Mouse (Mus musculus): ENCODE measurements around the gene Rbp1.

The Rbp1 gene

GRCm38 (mm10) chr9:98424725-98425210 is 2.0 kb downstream of the Rbp1 start:
- DNase-seq (ENCODE audit: low spot score), result peak; percentile 82

DNA sequence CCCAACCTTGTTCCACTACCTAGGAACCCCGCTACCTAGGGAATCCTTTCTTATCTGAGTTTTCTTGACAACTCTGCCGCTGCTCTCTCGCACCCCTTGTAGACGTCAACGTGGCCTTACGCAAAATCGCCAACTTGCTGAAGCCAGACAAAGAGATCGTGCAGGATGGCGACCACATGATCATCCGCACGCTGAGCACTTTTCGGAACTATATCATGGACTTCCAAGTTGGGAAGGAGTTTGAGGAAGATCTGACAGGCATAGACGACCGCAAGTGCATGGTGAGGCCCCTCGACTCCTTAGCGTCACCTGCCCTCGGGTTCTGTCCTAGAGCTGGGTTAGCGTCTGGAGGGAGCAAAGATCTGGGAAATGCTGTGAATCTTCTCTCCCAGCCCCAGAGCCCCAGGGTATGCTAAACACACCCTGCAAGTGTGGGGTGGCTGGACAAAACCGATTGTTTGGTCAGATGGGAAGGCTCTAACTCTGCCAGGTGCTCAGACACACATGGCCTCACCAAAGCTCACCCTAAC is 2.7 kb downstream of the Rbp1 start:
- peak; percentile 42 for DNase-seq (ENCODE audit: low spot score)

DNA sequence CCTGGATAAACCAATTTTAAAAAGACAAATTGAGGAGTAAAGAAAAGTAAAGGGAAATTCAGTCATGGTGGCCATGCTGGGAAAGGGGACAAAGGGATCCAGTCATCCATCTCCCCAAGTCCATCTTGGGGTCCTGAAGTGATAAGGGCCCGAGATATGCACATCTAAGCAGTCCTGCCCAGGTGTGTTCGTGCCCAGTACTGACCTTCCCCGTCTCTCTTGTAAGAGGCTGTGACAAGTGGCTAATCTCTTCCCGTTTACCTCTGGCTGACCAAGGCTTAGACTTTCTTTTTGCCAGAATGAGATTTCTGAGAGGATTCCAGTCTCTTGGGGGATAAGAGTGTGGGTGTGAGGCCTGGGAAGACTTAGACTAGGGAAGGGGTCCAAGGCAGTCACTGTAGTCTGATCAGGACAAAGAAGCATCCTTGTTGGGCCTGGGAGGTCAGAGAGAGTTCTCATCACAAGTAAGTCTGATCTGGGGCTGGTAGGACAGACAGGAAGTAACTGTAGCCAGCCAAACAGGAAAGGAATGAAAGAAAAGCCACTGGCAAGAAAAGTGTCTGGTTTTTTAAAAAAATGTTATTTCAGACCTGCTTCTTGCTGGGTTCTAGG is 5.3 kb downstream of the Rbp1 start:
- DNase-seq (ENCODE audit: low spot score), result no peak

GRCm38 (mm10) chr9:98428783-98429182 is 6.0 kb downstream of the Rbp1 start:
- no peak for DNase-seq (ENCODE audit: low spot score)

DNA sequence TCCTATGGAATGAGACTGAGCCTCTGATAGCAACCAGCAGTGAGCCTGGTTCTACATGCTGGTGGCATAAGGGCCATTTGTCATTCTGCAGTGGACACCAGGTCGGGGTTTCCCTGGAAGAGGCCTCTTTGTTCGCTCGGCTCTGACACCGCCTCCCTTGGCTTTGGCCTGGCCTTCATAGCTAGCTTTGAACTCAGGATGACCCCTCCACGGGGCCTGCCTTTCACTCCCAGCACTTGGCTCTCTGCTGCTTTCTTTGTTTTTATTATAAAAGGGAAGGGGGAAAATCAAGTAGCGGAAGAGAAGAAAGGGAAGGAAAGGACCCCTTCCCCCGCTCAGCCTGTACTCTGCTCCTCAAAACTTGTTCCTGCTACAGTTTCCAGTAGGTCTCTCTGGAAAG is 7.0 kb downstream of the Rbp1 start:
- peak; percentile 84 for DNase-seq (ENCODE audit: low spot score)

- no peak for DNase-seq (ENCODE audit: low spot score)
Measured at GRCm38 (mm10) chr9:98430528-98430927, 7.8 kb downstream of the Rbp1 start.

DNA sequence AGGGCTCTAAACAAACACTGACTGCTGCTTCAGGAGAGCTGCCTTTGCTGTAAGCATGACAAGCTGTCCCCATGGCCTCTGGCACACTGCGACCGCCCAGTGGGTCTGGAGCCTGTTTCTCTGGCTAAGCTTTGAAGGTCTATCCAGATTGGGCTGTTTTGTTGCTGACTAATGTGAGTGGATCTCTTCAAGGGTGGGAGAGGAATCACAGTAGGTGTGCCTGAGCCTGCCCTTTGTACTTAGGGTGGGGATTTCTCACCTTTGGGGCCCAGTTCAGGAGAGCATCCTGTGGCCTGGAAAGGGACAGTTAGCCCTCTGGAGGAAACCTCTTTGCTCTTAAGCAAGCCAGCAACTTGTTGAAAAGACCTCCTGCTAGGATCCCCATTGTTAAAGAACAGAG is 10.3 kb downstream of the Rbp1 start:
- no peak for DNase-seq (ENCODE audit: low spot score)

DNA sequence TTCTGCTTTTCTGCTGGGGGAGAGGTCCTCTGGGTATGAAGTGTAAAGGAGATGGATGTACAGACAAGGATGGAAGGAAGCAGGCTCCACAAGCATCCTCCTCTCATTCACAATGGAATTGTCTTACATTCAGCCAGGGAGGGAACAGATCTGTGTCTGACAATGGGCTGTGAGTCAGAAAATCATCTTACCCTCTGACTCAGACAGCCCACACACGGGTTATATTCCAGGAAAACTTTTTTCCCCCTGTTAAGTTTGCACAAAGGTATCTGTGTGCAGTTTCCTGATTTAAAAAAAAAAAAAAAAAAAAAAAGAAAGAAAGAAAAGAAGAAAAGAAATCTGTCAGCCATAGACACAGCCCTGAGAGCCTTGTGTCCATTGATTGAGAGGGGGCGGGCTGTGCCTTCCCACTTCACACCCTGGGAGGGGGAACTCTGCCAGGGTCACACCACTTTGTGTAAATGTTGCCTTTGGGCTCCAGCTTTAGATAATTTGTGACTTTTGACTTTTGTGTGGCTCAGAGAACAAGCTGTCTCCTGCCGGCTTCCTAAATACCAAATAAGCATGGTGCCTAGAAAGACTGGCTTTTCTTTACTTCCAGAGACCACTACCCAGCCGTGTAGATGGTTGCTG is 11.3 kb downstream of the Rbp1 start:
- no peak for DNase-seq (ENCODE audit: low spot score)

- DNase-seq (ENCODE audit: low spot score), result no peak
Measured at GRCm38 (mm10) chr9:98437819-98438218, 15.1 kb downstream of the Rbp1 start.

- DNase-seq (ENCODE audit: low spot score), result no peak
Measured at GRCm38 (mm10) chr9:98439091-98439490, 16.3 kb downstream of the Rbp1 start.

DNA sequence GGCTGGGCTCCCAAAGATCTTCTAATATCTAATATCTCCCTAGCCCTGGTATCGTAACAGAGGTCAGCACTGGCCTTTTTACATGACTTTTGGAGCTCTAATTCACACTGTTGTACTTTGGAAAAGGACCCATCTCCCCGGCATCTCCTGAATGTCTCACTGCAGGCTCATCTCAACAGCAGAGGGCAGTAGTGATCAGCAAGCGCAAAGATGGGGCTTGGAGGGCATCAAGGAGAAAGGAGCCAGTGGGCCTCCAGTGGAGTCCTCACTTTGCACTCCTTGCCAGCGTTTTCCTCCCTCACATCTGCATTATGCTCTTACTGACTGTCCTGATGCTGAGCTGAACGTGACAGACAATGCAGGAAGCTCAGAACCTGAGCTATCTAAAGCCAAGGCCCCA is 19.9 kb downstream of the Rbp1 start:
- DNase-seq (ENCODE audit: low spot score), result peak; percentile 66

- no peak for DNase-seq (ENCODE audit: low spot score)
Measured at GRCm38 (mm10) chr9:98445359-98446149, 22.8 kb downstream of the Rbp1 start.

GRCm38 (mm10) chr9:98450976-98451375 is 28.2 kb downstream of the Rbp1 start:
- no peak for DNase-seq (ENCODE audit: low spot score)

GRCm38 (mm10) chr9:98466709-98467108 is 43.9 kb downstream of the Rbp1 start:
- DNase-seq (ENCODE audit: low spot score), result no peak

DNA sequence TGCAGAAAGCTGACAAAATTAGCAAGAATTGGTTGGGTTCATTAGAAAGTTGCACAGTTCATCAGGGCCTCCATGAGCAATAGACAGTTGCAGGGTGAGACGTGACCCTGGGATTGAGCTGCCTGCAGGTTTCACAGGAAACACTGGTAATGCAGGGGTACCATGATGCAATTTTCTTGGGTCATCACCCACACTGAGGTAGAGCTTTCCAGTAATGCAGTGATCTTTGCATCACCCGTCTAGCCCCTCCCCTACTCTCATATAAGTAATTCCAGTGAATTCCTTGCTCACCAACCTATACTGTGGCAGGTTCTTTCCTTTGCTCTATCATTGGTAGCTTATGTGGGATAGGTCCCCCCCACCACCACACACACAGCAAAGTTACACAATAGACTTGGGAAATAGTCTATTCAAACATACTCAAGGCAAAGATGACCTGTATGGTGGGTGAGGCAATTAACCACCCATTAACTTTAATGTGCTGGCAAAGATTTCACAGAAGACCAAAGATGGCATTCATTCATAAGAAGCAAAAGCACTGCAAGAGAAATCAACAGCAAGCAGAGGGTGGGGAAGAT is 57.5 kb downstream of the Rbp1 start:
- DNase-seq (ENCODE audit: low spot score), result no peak

DNA sequence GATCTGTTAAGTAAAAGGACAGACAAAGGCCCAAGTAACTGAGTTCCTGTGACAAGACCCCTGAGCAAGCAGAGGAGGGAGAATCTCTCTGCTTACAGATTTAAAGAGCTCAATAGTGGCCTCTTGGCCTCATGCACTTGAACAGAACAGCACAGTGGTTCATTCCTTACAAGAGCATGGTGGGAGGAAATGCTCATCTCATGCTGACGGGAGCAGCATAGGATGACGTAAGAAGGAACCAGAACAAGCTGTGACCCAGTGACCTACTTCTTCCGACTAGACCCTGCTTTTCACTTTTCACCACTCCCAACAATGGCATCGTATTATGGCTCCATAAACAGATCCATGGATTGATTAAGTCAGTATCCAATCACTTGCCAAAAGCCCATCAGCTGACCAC is 59.5 kb downstream of the Rbp1 start:
- DNase-seq (ENCODE audit: low spot score), result no peak

GRCm38 (mm10) chr9:98485020-98485419 is 62.3 kb downstream of the Rbp1 start:
- no peak for DNase-seq (ENCODE audit: low spot score)

DNA sequence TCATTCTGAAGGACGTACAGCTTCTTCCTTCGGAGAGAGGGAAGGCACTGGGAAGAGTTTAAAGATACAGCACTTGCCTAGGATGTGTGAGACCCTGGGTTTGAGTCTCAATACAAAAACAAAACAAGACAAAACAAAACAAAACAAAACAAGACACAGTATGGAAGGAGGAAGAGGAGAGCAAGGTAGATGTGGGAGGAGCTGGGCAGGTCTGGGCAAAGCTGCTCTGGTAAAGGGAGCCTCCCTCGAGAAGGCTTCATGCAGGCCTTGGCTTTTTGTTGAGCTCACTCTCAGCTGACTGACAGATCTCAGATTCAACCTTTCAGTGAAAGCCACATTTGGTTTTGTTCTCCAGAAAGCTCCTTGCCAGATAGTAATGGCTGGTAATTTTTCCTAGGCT is 63.1 kb downstream of the Rbp1 start, which contains the start of gene Rbp2:
TSS of gene Rbp2 (plus strand) at position 301 of the 400 bp plus-strand sequence.
- no peak for DNase-seq (ENCODE audit: low spot score)

DNA sequence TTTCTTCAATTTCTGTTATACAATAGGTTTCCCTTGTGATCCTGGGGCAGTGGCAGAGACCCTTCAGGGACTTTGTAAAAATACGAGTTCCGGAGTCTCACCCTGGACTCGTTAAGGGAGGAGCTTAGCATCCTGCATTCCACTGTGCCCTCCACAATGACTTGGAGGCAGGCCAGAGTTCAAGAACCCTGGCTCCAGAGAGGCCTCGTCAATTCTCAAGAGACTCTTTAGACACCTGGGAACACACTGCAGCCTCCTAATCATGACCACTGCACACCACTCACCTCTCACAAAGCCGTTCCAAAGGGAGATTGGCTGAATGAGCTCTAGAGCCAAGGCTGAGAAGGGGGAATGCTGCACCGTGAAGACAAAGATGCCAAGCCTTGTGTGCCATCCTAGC is 64.5 kb downstream of the Rbp1 start:
- no peak for DNase-seq (ENCODE audit: low spot score)

DNA sequence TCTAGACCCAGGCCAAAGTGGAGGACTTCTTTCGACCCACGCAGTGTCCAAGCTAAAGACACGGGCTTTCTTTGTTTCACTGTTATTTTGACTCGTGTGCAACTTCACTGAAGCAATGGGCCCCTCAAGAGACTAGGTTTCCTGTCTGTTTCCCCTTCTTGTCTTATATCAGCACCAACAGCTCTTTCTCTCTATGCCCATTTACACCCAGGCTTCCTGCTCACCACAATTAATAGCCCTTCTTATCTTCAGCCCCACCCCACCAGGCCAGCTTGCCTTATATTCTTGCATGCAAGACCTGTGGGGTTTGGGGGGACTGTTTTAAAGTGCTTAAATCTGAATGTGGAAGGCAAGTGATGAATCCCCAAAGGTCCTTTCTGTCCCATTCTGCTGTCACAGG is 66.8 kb downstream of the Rbp1 start:
- DNase-seq (ENCODE audit: low spot score), result peak; percentile 21

DNA sequence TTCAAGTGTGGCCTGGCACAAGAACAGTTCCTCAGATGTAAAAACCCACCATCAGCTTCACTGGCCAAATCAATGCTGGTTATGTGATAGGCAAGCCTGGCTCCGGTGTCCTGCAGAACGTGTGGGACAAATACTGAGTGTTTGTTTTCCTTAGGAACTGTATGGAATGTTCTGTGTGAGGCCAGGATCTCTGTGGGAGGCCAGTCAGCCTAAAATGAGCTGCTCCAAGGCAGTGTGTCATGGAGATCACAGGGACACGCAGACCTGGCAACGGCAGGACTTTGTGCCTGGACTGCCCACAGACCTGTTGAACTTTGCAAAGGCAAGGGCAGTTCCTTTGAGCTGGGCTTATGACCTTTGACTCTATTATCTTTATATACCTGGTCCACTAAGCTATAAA is 67.4 kb downstream of the Rbp1 start:
- peak; percentile 21 for DNase-seq (ENCODE audit: low spot score)

DNA sequence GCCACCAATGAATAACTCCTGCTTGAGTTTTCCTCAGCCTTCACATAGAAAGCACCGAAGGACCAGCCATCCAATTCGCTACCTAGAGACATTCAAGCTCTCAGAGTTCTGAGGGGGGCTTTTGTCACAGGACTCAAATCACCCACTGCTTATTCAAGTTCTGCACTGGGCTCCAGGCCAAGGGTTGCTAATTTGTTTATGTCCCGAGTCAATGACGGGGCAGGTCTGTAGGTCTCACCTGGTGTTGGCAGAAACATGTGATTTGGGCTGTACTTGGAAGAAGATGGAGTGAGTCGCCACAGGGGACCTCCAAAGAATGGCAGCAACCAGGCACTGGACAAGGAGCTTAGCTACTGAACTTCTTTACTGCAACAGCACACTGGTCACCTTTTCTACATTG is 68.3 kb downstream of the Rbp1 start:
- DNase-seq (ENCODE audit: low spot score), result no peak

All from embryo, embryonic 10.5 days (tissue).